Mouse (Mus musculus) stomach, postnatal 0 days (tissue): Measurements from ENCODE around the gene Gm4214. TPM values are rescaled to one million over a fixed set of nuclear protein-coding genes. Genes with fewer than 3 reads are reported as not detected.
"Not testable (repeated sequence)": the region's sequence is repeated elsewhere in the genome, so short reads cannot be mapped to it uniquely, and the experiment has no call there.

Source experiments
- ATAC-seq: fragments of 200-750 bp; cut with Nextera tagmentation; 2 replicates; pipeline ENCODE4 v1.8.0; 2017; ENCODE audit not compliant: low FRiP score, low TSS enrichment
- DNase-seq: peaks from one replicate; pipeline ENCODE4 v3.0.0-alpha.2; 2016; ENCODE audit warnings: low spot score
- H3K27ac ChIP-seq: fragments of 300-500 bp; sonication (generic); replicated peaks from 2 replicates; pipeline ENCODE4 v1.5.1; 2014; ENCODE audit warnings: mild to moderate bottlenecking, control low read depth
- H3K27me3 ChIP-seq: fragments of 300-500 bp; sonication (generic); 2 replicates; pipeline ENCODE4 v1.6.1; 2014; ENCODE audit warnings: low read length; ENCODE audit not compliant: control insufficient read depth, insufficient read depth
- H3K36me3 ChIP-seq: fragments of 300-500 bp; sonication (generic); 2 replicates; pipeline ENCODE4 v1.6.1; 2014; ENCODE audit warnings: low read length, mixed read lengths; ENCODE audit not compliant: control insufficient read depth, insufficient read depth
- H3K4me1 ChIP-seq: fragments of 300-500 bp; sonication (generic); replicated peaks from 2 replicates; pipeline ENCODE4 v1.6.1; 2014; ENCODE audit warnings: antibody characterized with exemption; ENCODE audit not compliant: control insufficient read depth, insufficient read depth
- H3K4me2 ChIP-seq: fragments of 300-500 bp; sonication (generic); replicated peaks from 2 replicates; pipeline ENCODE4 v1.6.1; 2014; ENCODE audit warnings: low read depth, mild to moderate bottlenecking, control low read depth, moderate library complexity
- H3K4me3 ChIP-seq: fragments of 300-500 bp; sonication (generic); 2 replicates; pipeline ENCODE4 v1.5.1; 2014; ENCODE audit warnings: low read depth, low read length, control low read depth
- H3K9ac ChIP-seq: fragments of 300-500 bp; sonication (generic); 2 replicates; pipeline ENCODE4 v1.6.1; 2014; ENCODE audit warnings: mild to moderate bottlenecking, low read length, control low read depth, mixed read lengths
- H3K9me3 ChIP-seq: fragments of 300-500 bp; sonication (generic); 2 replicates; pipeline ENCODE4 v1.6.1; 2016; ENCODE audit warnings: low read length; ENCODE audit not compliant: control insufficient read depth
- WGBS: fragments of 180-500 bp; shearing (Covaris S2); extraction: QIAGEN DNeasy Blood & Tissue Kit; methylation state at CpG from one replicate; pipeline ENCODE4 v1.1.7; 2014; 5-methylcytosine and 5-hydroxymethylcytosine counted together
- polyA plus RNA-seq: library from polyadenylated mRNA; unstranded; fragments of >200 nt; fragmentation: Nextera tagmentation; extraction: Ambion mirVana; gene quantifications from 2 replicates; pipeline ENCODE4 v1.2.1, GENCODE M21; 2015

The Gm4214 gene
- polyA plus RNA-seq: not detected in 2 replicates

DNA sequence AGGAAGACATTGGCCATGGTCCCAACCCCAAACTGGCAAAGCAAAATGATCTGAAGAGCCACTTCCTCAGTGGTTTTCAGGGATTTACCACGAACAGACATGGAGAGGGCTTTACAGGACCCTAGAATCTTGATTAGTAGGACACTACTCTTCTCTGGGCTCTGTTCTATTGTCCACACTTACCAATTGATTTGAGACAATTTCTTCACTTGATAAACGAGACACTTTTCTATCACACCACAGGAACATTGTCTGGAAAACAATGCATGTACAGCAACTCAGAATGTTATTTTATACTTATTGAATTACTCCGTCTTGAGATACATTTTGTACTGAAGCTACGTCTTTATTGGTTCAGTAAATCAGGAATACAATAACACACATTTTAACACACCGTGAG, at the start of gene Gm4214:
Gm4214 (minus strand) TSS at position 101 of the 400 bp plus-strand sequence.
- not testable (repeated sequence) for H3K9me3 ChIP-seq, ATAC-seq, H3K36me3 ChIP-seq, H3K4me2 ChIP-seq, DNase-seq, H3K4me3 ChIP-seq, H3K9ac ChIP-seq, H3K4me1 ChIP-seq, H3K27me3 ChIP-seq, H3K27ac ChIP-seq
- no CpG with 5 or more reads among the region's 5 CpGs for WGBS

- not testable (repeated sequence) for H3K27ac ChIP-seq, H3K9ac ChIP-seq, H3K9me3 ChIP-seq, DNase-seq, H3K4me3 ChIP-seq, H3K4me2 ChIP-seq, ATAC-seq, H3K4me1 ChIP-seq, H3K36me3 ChIP-seq, H3K27me3 ChIP-seq
- WGBS: no CpG with 5 or more reads among the region's 3 CpGs
Measured at GRCm38 (mm10) chr7:23019823-23020222, 35.4 kb upstream of the Gm4214 start, which contains the start of gene Gm4216. Gene Gm4216, minus strand, starts transcription at chr7:23019923.

Other genes starting within 250 kb of the Gm4214 start
- not detected in 2 replicates for gene Vmn1r157, start 223.0 kb downstream of the Gm4214 start, polyA plus RNA-seq
- gene Vmn1r158, start 193.9 kb downstream of the Gm4214 start, polyA plus RNA-seq: not detected in 2 replicates
- not detected in 2 replicates for gene Vmn1r159, start 141.1 kb downstream of the Gm4214 start, polyA plus RNA-seq
- gene Vmn1r160, start 113.4 kb downstream of the Gm4214 start, polyA plus RNA-seq: not detected in 2 replicates
- not detected in 2 replicates for gene Gm4216, start 35.2 kb upstream of the Gm4214 start, polyA plus RNA-seq
- gene Vmn1r163, start 70.9 kb upstream of the Gm4214 start, polyA plus RNA-seq: not detected in 2 replicates
- gene Gm8720, start 82.8 kb upstream of the Gm4214 start, polyA plus RNA-seq: not detected in 2 replicates
- gene Gm10662, start 159.8 kb upstream of the Gm4214 start, polyA plus RNA-seq: not detected in 2 replicates
- gene Vmn1r165, start 232.7 kb upstream of the Gm4214 start, polyA plus RNA-seq: not detected in 2 replicates